Mouse (Mus musculus) frontal cortex, postnatal 36 days (tissue): ENCODE results near the gene Atxn2.
"Not testable (repeated sequence)": the region's sequence is repeated elsewhere in the genome, so short reads cannot be mapped to it uniquely, and the experiment has no call there.

Experiments
- DNase-seq, 2 experiments: peaks; one replicate each; pipeline ENCODE4 v3.0.0; 2022; ENCODE audit warnings: low spot score in 2 of 2

Atxn2 gene

DNA sequence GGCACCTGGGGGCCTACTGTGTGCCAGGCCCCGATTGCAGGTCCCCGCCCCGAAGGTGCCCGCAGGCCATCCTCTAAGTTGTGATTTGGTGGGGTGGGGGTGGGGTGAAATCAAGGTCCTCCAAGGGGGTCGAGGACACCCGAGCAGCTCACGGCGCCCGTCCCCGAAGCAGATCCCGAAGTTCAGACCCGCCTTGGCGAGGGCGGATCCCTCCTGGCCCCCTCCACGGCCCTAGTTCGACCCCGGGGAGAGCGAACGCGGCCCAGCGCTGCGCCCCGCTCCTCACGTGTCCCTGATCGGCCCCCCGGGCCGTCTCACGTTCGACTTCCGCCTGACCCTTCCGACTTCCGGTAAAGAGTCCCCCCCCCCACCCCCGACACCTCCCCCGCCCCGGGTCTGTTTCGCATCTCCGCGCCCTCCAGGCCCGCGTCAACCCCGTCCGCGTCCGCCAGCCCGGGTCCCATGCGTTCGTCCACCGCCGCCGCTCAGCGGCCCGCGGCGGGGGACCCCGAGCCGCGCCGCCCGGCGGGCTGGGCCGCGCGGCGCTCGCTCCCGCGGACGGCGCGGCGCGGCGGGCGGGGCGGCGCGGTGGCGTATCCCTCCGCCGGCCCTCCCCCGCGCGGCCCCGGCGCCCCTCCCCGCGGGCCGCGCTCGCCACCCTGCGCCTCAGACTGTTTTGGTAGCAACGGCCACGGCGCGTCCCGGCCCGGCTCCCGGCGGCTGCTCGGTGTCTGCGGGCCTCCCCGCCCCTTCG is at the start of gene Atxn2:
Atxn2 (plus strand) TSS at position 164 of the 754 bp plus-strand sequence.
- peak; percentile 77 to 80 for DNase-seq

DNA sequence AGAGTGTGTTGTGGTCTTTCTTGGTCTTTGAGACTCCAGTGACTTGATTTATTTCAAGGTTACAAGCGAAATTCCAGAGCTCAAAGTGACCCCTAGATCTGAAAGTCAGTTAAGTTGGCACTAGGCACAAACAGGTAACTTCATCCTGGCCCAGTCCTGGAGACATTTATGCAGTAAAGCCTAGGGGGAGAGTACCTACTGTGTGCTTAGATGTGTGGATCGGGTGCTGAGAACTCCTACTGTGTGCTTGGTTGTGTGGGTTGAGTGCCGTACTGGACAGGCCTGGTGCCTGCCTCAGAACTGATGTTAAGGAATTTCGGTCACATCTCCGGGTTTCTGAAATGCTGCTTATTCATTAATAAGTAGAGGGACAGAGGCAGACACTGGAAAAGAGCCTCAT is 49.6 kb upstream of the Atxn2 start:
- no peak for DNase-seq

- DNase-seq: no peak
Measured at GRCm38 (mm10) chr5:121663456-121663855, 47.7 kb upstream of the Atxn2 start.

GRCm38 (mm10) chr5:121664078-121664477 is 47.1 kb upstream of the Atxn2 start:
- DNase-seq: no peak

DNA sequence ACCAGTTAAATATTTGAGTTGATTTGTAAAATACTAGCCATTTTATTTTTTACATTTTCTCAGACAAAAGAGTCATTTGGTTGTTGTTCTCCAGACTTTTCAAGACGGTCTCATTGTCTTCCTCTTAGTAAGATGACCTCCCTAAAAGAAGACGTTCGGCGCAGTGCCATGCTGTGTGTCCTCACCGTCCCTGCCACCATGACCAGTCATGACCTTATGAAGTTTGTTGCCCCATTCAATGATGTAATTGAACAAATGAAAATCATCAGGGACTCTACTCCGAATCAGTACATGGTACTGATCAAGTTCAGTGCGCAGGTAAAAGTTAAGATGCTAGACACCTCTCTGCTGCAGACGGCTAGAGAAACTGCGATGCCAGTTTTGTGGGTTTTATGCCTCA is 46.2 kb upstream of the Atxn2 start:
- DNase-seq: no peak

DNA sequence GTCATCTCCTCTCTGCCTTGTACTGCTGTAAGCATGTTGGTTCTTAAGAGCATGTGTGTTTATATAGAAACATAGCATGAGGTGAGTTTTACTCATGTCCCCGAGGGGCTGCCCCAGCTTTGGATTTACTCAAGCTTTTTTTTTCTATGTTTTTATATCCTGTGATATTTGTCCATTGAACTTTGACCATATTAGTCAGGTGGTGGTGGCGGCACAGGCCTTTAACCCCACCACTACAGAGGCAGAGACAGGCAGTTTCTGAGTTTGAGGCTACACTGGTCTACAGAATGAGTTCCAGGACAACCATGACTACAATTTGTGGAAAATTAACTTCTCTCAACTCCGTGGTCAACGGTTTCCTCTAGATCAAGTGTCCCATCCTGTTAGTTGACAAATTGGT is 44.1 kb upstream of the Atxn2 start:
- DNase-seq: no peak

DNA sequence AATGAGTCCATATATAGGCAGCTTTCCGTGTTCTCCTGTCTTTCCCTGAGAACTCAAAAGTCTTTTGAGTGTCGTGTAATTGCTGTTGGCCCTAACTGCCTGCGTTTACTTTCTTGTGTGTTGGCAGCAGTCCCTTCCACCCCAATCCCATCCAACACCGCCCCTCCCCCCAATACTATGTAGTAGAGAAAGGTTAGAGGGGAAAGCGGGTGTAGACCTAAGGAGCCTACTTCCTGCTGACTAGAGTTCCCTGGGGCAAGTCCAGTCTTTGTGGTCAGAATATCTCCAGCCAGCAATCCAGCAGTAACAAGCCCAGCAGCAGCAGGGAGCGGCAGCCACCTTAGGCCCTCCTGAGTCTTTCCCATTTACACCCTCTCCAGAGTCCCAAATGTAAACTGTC is 42.7 kb upstream of the Atxn2 start:
- no peak for DNase-seq

- DNase-seq: no peak
Measured at GRCm38 (mm10) chr5:121670412-121670811, 40.7 kb upstream of the Atxn2 start.

- no peak for DNase-seq
Measured at GRCm38 (mm10) chr5:121682250-121682649, 28.9 kb upstream of the Atxn2 start.

- no peak for DNase-seq
Measured at GRCm38 (mm10) chr5:121685495-121685894, 25.6 kb upstream of the Atxn2 start.

- no peak for DNase-seq
Measured at GRCm38 (mm10) chr5:121686113-121686898, 24.8 kb upstream of the Atxn2 start.

DNA sequence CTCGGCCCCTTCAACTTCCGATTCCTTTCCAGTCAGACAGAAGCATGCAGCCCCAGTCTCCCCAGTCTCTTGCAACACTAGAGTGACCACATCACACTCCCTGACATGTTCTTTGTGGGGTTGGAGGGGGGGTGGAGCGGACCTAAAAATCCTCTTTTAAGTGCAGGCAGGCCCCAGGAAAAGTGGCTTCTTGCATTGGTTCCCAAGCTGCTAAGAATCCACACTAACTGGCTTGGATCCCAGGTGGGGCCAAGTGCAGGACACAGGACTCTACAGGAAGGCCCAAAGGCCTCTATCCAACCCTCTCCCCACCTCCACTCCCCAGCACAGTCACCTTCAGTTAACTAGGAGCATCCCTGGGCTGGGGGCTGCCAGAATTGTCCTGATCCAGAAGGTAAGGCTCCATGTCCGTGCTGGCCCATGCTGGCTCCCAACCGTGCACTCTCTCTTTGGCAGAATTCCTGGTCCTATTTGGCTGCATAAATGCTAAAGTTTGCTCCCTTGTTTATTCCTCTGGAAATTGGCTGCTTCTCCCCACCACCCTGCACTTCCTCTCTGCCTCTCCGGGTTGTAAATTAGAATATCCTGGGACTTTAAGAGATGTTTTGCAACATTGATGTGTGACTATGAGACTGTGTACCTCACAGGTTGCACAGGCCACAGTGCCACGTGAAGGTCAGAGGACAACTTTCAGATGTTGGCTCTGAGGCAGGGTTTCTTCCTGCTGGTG is 20.5 kb upstream of the Atxn2 start:
- DNase-seq: no peak

DNA sequence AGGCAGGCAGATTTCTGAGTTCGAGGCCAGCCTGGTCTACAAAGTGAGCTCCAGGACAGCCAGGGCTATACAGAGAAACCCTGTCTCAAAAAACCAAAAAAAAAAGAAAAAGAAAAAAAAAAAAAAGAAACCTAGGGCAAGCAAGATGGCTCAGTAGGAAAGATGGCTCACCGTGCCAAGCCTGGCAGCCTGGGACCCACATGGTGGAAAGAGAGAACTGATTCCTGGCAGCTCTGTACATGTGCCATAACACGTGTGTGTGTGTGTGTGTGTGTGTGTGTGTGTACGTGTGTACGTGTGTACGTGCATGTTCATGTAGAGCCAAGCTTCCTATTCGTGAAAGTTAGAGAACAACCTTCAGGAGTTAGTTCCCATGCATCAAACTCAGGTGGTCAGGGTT is 19.7 kb upstream of the Atxn2 start:
- not testable (repeated sequence) for DNase-seq

- no peak for DNase-seq
Measured at GRCm38 (mm10) chr5:121692897-121693296, 18.2 kb upstream of the Atxn2 start.

GRCm38 (mm10) chr5:121696761-121697160 is 14.4 kb upstream of the Atxn2 start:
- no peak for DNase-seq

- DNase-seq: no peak
Measured at GRCm38 (mm10) chr5:121699891-121700290, 11.2 kb upstream of the Atxn2 start.

DNA sequence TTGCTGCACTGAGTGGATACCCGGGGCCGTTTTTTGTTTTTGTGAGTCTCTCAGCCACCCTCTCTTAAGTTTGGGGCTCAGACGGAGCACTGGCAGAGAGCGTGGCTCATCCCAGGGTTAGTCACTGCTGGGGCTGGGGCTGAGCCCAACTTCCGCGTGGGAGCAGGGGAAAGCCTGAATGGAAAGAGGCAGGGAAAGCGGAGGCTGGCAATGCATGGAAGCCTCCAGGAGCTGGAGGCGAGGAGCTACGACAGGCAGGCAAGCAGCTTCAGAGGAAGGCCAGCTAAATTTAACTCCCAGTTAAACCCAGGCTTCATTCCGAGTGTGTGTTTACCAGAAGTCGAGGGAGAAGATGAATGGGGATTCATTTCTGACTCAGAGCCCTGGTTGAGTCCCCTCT is 10.6 kb upstream of the Atxn2 start:
- DNase-seq: peak; percentile 78 to 83

- no peak for DNase-seq
Measured at GRCm38 (mm10) chr5:121701111-121701769, 9.9 kb upstream of the Atxn2 start.

DNA sequence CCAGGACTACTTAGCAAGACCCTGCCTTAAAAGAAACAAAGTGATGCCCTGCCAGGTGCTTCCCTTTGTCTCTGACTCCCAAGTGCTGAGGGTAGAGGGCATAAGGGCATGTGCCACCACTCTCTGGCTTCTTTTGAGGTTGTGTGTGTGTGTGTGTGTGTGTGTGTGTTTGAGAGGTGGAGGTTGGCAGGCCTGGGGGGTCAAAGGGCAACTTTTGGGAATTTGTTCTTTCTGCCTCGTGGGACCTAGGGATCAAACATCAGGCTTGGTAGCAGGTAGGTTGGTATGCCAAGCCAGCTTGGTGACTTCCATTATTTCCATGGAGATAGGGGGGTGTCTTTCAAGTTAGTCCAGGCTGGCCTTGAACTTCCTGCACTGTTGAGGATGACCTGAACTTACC is 7.8 kb upstream of the Atxn2 start:
- no peak for DNase-seq

GRCm38 (mm10) chr5:121704512-121705248 is 6.5 kb upstream of the Atxn2 start:
- no peak for DNase-seq

- DNase-seq: no peak
Measured at GRCm38 (mm10) chr5:121710402-121710801, 735 bp upstream of the Atxn2 start.
